Mouse (Mus musculus) limb, embryonic 12.5 days (tissue): ENCODE data around the gene Mettl18. TPM values are rescaled to one million over a fixed set of nuclear protein-coding genes. Genes with fewer than 3 reads are reported as not detected.
"Not testable (repeated sequence)": the region's sequence is repeated elsewhere in the genome, so short reads cannot be mapped to it uniquely, and the experiment has no call there.

Source experiments
- ATAC-seq: fragments of 200-750 bp; cut with Nextera tagmentation; 2 replicates; pipeline ENCODE4 v1.8.0; 2017; ENCODE audit warnings: low read depth, moderate TSS enrichment; ENCODE audit not compliant: insufficient number of reproducible peaks, insufficient read depth, low FRiP score, low TSS enrichment
- H3K27ac ChIP-seq: fragments of 300-500 bp; sonication (generic); 2 replicates; pipeline ENCODE4 v1.5.1; 2016; ENCODE audit warnings: mild to moderate bottlenecking, moderate library complexity
- H3K27me3 ChIP-seq: fragments of 300-500 bp; sonication (generic); 2 replicates; pipeline ENCODE4 v1.6.1; 2016; ENCODE audit warnings: mild to moderate bottlenecking, moderate library complexity
- H3K36me3 ChIP-seq: fragments of 300-500 bp; sonication (generic); 2 replicates; pipeline ENCODE4 v1.6.1; 2016; ENCODE audit warnings: mild to moderate bottlenecking, moderate library complexity
- H3K4me1 ChIP-seq: fragments of 300-500 bp; sonication (generic); replicated peaks from 2 replicates; pipeline ENCODE4 v1.6.1; 2016
- H3K4me2 ChIP-seq: fragments of 300-500 bp; sonication (generic); 2 replicates; pipeline ENCODE4 v1.6.1; 2016; ENCODE audit warnings: mild to moderate bottlenecking, moderate library complexity
- H3K4me3 ChIP-seq: fragments of 300-500 bp; sonication (generic); replicated peaks from 2 replicates; pipeline ENCODE4 v1.5.1; 2016; ENCODE audit warnings: mild to moderate bottlenecking
- H3K9ac ChIP-seq: fragments of 300-500 bp; sonication (generic); replicated peaks from 2 replicates; pipeline ENCODE4 v1.6.1; 2016; ENCODE audit warnings: mild to moderate bottlenecking, moderate library complexity
- H3K9me3 ChIP-seq: fragments of 300-500 bp; sonication (generic); 2 replicates; pipeline ENCODE4 v1.6.1; 2016; ENCODE audit warnings: mild to moderate bottlenecking, moderate library complexity
- WGBS: fragments of 180-500 bp; shearing (Covaris S2); methylation state at CpG from one replicate; pipeline ENCODE4 v1.1.7; 2016; 5-methylcytosine and 5-hydroxymethylcytosine counted together
- polyA plus RNA-seq: library from polyadenylated mRNA; unstranded; fragments of >200 nt; fragmentation: Nextera tagmentation; extraction: Ambion mirVana; gene quantifications from 2 replicates; pipeline ENCODE4 v1.2.1, GENCODE M21; 2016

The Mettl18 gene
- polyA plus RNA-seq, 1 experiment from 2014 or later: 11.3 TPM

- Histone ChIP-seq H3K27me3 (no peaks in the 10 kb centered on the region), H3K4me3 (no peak overlapping the region), H3K4me2 (no peak overlapping the region), H3K4me1 (no peaks in the 10 kb centered on the region), H3K27ac (no peak overlapping the region), H3K9me3 (no peaks in the 10 kb centered on the region), H3K9ac (no peak overlapping the region), H3K36me3 (no peaks in the 10 kb centered on the region)
- WGBS: 73% methylated on average over 3 of the region's 3 CpGs
- ATAC-seq: no peak
Measured at GRCm38 (mm10) chr1:164004311-164004710, 9.6 kb downstream of the Mettl18 start.

DNA sequence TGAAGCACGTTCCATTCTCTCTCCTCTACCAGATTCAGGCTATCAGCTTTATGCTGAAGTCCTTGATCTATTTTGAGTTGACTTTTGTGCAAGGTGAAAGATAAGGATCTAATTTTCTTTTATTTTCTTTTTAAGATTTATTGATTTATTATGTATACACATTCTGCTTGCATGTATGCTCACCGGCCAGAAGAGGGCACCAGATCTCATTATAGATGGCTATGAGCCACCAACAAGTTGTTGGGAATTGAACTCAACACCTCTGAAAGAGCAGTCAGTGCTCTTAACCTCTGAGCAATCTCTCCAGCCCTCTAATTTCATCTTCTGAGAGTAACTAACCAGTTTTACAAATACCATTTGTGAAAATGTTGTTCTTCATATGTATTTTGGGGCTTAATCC, 14.5 kb downstream of the Mettl18 start:
- no peaks in the 10 kb centered on the region for H3K4me1 ChIP-seq
- no peak for ATAC-seq
- 50% methylated on average over 2 of the region's 2 CpGs for WGBS
- no peaks in the 10 kb centered on the region for H3K27me3 ChIP-seq
- H3K9me3 ChIP-seq: no peaks in the 10 kb centered on the region
- no peak overlapping the region for H3K9ac ChIP-seq
- H3K4me3 ChIP-seq: no peak overlapping the region
- no peak overlapping the region for H3K27ac ChIP-seq
- H3K4me2 ChIP-seq: no peak overlapping the region
- no peaks in the 10 kb centered on the region for H3K36me3 ChIP-seq

DNA sequence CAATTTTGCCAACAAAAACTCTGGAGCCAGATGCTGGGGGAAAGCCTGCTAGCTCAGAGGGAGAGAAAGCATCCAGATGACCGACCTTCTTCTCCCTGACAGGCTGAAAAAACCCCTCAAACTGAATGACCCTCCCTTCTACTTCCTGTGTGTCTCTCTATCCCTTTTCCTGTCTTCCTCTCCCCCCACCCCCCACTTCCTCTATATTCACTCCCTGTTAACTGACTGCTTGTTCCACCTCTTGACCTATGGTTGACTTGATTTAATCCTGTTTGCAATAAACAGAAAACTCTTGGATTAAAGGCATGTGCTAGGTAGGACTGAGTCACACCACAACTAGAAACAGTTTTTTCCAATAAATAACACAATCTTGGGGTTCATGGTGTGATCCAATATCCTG, 19.9 kb downstream of the Mettl18 start:
- ATAC-seq: no peak
- no peak overlapping the region for H3K9ac ChIP-seq
- H3K27me3 ChIP-seq: no peaks in the 10 kb centered on the region
- H3K36me3 ChIP-seq: no peaks in the 10 kb centered on the region
- H3K4me3 ChIP-seq: no peak overlapping the region
- WGBS: 53% methylated on average over 1 of the region's 1 CpGs
- H3K27ac ChIP-seq: no peak overlapping the region
- H3K4me2 ChIP-seq: no peak overlapping the region
- no peaks in the 10 kb centered on the region for H3K4me1 ChIP-seq
- H3K9me3 ChIP-seq: no peaks in the 10 kb centered on the region

GRCm38 (mm10) chr1:164018221-164018896, 23.7 kb downstream of the Mettl18 start:
- ATAC-seq: no peak
- Histone ChIP-seq H3K27ac (no peak overlapping the region), H3K9me3 (no peaks in the 10 kb centered on the region), H3K4me3 (no peak overlapping the region), H3K36me3 (no peaks in the 10 kb centered on the region), H3K9ac (no peak overlapping the region), H3K27me3 (no peaks in the 10 kb centered on the region), H3K4me1 (no peaks in the 10 kb centered on the region), H3K4me2 (no peak overlapping the region)
- 84% methylated on average over 16 of the region's 16 CpGs for WGBS

DNA sequence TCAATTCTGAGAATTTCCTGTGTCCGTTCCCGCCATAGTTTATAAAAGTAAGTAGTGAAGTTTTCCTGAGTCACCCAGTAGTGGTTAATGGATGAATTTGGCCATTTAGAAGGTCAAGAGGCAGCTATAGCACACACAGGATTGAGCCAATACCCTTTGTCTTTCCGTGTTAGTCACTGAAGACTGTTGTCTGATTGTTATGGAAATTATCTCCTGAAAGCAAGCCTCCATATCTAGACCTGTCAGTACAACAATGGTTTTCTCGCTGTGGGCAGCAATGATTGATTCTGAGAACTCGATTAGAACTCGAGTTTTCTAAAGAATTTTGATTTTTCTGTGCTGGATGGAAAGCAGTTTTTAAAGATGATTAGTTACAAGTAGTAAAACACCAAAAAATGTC, 25.1 kb downstream of the Mettl18 start:
- Histone ChIP-seq H3K9ac (no peak overlapping the region), H3K4me2 (no peak overlapping the region), H3K4me3 (no peak overlapping the region), H3K27me3 (no peaks in the 10 kb centered on the region), H3K9me3 (no peaks in the 10 kb centered on the region), H3K4me1 (no peaks in the 10 kb centered on the region), H3K27ac (no peak overlapping the region), H3K36me3 (no peaks in the 10 kb centered on the region)
- no peak for ATAC-seq
- 83% methylated on average over 6 of the region's 6 CpGs for WGBS

GRCm38 (mm10) chr1:164020746-164021145, 26.1 kb downstream of the Mettl18 start:
- H3K4me1 ChIP-seq: not testable (repeated sequence)

DNA sequence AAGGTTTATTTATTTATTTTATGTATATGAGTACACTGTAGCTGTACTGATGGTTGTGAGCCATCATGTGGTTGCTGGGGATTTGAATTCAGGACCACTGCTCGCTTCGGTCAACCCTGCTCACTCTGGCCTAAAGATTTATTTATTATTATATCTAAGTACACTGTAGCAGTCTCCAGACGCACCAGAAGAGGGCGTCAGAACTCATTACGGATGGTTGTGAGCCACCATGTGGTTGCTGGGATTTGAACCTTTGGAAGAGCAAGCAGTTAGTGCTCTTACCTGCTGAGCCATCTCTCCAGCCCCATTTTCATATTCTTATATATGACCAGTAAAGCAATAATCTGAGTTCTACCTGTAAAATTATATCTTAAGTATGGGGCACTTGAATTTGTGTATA, 27.4 kb downstream of the Mettl18 start:
- not testable (repeated sequence) for H3K9ac ChIP-seq, H3K27ac ChIP-seq, H3K36me3 ChIP-seq, H3K27me3 ChIP-seq, ATAC-seq, H3K4me2 ChIP-seq, H3K4me1 ChIP-seq, H3K4me3 ChIP-seq, H3K9me3 ChIP-seq
- 81% methylated on average over 5 of the region's 5 CpGs for WGBS

More at GRCm38 (mm10) chr1:164020746-164021145, 26.1 kb downstream of the Mettl18 start:
- not testable (repeated sequence) for H3K36me3 ChIP-seq, H3K9me3 ChIP-seq, H3K27me3 ChIP-seq, H3K9ac ChIP-seq, H3K4me2 ChIP-seq, H3K27ac ChIP-seq, ATAC-seq, H3K4me3 ChIP-seq
- WGBS: 92% methylated on average over 3 of the region's 3 CpGs

DNA sequence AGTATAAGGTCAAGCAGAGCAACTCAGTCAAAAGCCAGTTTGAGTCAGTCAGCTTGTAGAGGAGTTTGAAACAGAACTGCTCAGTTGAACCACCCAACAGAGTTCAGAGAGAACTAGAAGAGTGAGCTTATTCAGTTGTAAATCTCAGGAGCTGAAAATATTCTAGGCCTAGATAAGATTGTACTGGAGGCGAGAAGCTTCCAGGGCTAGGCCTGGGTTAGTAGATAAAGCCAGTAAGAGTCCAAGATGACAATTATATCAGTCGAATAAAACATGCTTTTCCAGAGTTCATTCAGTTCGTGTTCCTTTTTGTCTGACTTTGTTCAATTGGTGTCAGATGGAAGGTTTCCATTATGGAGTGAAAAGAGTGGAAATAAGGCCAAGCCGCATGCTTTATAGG, 31.0 kb downstream of the Mettl18 start:
- no peak for ATAC-seq
- Histone ChIP-seq H3K9ac (no peak overlapping the region), H3K4me1 (no peaks in the 10 kb centered on the region), H3K27me3 (no peaks in the 10 kb centered on the region), H3K4me2 (no peak overlapping the region), H3K4me3 (no peak overlapping the region), H3K9me3 (no peaks in the 10 kb centered on the region), H3K27ac (no peak overlapping the region), H3K36me3 (no peaks in the 10 kb centered on the region)
- WGBS: 92% methylated on average over 4 of the region's 4 CpGs

DNA sequence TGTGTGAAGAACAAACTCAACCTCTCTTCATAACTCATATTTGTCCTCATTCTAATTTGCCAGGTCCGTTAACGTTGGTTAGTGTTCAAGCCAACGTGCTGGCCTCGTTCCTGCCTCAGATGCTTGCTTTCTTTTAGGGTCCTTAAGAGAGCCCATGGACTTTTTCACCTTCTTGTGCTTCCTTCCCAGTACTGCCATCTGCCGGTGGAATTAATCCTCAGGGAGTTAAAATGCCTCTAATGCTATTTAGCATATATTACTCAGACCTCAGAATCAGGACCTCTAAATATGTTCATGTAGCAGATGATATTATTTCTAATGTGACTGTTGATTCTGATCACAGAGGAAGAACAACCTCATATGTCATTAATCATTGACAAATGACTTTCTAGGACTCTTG, 32.7 kb downstream of the Mettl18 start:
- no peak for ATAC-seq
- WGBS: 56% methylated on average over 5 of the region's 5 CpGs

DNA sequence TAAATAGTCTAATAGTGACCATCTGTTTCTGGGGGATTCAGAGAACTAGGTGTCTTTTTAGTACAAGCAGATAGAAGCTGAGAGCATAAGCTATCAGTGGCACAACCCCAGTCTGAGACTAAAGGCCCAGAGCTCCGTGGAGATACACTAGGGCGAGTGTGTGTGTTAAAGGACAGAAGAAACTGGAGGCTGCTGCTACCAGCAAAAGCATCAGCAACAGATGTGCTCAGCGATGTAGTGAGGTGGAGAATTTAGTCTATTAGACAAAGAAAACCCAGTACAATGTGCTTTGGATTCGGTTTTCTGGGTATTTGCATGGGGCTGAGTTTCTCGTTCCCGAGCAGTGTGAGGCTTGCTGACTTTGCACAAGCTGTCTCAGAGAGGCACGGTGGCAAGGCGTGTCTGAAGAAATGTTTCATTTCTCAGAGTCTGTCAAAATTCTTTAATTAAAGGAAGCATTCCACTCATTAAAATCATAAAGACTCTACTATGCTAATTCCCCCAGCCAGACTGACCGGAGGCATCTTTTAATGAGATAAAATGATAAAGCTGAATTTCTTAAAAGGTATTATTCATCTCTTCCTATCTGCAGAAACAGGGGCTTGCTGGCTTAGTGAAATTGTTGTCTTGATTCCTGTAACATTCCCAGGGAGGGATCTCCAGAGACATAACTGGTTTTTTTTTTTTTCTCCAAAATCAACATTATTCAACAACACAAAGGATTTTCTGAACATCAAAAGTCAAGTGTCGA, 45.9 kb downstream of the Mettl18 start:
- Histone ChIP-seq H3K9me3 (no peaks in the 10 kb centered on the region), H3K4me3 (no peak overlapping the region), H3K27me3 (no peaks in the 10 kb centered on the region), H3K9ac (no peak overlapping the region), H3K27ac (no peak overlapping the region), H3K4me1 (no peaks in the 10 kb centered on the region), H3K4me2 (no peak overlapping the region), H3K36me3 (no peaks in the 10 kb centered on the region)
- WGBS: 83% methylated on average over 10 of the region's 10 CpGs
- ATAC-seq: no peak

More for the DNA sequence above, 32.7 kb downstream of the Mettl18 start:
- H3K9me3 ChIP-seq: no peaks in the 10 kb centered on the region
- no peak overlapping the region for H3K9ac ChIP-seq
- no peak overlapping the region for H3K27ac ChIP-seq
- H3K36me3 ChIP-seq: no peaks in the 10 kb centered on the region
- no peaks in the 10 kb centered on the region for H3K27me3 ChIP-seq
- no peak overlapping the region for H3K4me3 ChIP-seq
- no peak overlapping the region for H3K4me2 ChIP-seq
- H3K4me1 ChIP-seq: no peaks in the 10 kb centered on the region

DNA sequence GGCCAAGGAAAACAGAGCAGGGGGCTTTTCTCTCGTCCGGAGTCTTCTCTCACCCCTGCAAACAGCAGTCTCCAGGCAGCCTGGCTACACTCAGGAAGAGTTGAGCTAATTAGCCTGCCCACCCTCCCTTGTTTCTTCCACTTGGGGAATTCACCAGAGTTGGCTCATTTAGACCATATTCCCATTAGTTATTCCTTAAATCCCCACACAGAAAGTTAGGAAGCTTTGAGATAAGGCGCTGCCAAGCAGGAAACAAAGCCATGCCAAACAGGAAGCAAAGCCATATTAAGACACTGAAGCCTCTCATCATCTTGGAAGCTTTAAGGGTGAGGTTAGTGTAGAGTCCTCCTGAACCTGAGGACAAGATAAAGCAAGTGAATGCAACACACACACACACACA, 48.9 kb downstream of the Mettl18 start:
- Histone ChIP-seq H3K27ac (no peak overlapping the region), H3K9me3 (no peaks in the 10 kb centered on the region), H3K36me3 (no peaks in the 10 kb centered on the region), H3K4me3 (no peak overlapping the region), H3K4me1 (no peaks in the 10 kb centered on the region), H3K9ac (no peak overlapping the region), H3K27me3 (no peaks in the 10 kb centered on the region), H3K4me2 (no peak overlapping the region)
- 68% methylated on average over 3 of the region's 3 CpGs for WGBS
- no peak for ATAC-seq
